Mouse (Mus musculus) kidney, postnatal 14 days (tissue): ENCODE results near the gene Fitm2.
A peak's percentile ranks its signal among the peaks of the same experiment; 100 is the strongest.

ENCODE experiments used
- DNase-seq: peaks from one replicate; pipeline ENCODE4 v3.0.0; 2022; ENCODE audit warnings: mixed read lengths

The Fitm2 gene

GRCm38 (mm10) chr2:163420366-163420886 lies 52.0 kb downstream of the Fitm2 start:
- no peak for DNase-seq

DNA sequence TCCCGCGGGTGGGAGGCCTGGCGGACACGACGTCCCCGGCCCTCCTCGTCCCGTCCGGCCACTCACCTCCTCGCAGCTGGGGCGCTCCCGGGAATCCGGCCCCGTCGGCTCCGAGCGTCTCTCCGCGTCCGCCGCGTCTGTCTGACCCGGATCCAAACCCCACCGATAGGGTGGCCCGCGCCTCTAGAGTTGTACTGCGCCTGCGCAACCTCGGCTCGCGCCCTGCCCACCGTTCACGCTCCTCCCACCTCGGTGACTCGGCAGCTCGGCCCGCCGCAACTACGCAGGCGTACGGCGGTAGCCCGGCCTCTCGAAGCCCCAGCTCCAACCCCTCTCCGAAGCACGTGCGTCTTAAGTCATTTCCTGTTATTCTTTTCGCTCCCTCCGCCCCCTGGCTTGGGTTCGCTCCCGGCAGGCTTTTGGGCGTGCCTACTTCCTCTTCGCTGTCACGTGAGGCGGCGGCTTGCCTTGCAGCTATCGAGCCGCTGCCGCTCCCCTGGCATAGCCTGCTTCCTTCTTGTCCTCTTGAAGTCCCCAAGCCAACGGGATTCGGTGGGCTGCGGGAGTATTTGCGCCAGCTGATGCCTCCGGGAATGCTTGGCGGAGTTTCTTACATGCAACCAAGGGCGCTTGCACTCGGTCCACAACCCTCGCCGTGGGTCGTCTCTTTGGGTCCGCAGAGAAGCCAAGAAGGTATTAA lies 52.9 kb downstream of the Fitm2 start:
- DNase-seq: peak; percentile 100

GRCm38 (mm10) chr2:163418841-163419345 lies 53.5 kb downstream of the Fitm2 start:
- DNase-seq: no peak

DNA sequence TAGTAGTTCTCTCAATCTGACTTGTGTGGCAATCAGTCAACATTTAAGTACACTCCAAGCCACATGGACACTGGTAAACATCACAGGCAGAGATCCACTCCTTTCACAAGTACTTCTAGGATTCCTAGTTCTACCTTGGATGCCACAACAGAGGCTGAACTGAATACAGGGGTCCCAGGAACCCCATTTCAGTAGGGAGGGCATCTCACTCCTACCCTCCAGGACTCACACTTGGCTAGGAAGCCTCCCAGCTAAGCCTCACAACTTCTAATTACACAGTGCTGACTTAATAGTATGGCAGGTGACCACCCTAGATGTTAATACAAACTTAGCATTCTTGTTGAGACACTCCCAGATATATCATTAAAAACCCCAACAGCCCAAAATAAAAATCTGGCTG lies 54.6 kb downstream of the Fitm2 start:
- no peak for DNase-seq

DNA sequence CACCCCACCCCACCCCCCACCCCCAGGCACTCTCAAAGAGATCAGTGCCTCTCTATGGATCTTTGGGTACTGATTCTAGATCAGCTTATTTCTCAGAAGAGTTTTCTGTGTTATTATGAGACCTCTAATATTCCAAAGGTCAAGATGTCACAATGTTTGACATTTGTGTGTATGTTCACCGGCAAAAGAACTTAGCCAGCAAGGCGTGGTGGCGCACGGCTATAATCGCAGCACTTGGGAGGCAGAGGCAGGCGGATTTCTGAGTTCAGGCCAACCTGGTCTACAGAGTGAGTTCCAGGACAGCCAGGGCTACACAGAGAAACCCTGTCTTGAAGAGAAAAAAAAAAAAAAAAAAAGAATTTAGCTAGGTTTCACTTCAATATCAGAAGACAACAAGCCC lies 55.4 kb downstream of the Fitm2 start:
- DNase-seq: no peak
